Mouse (Mus musculus): Measurements from ENCODE around the gene Abhd17a. TPM values are rescaled to one million over a fixed set of nuclear protein-coding genes. Genes with fewer than 3 reads are reported as not detected.

Gene Abhd17a
- polyA plus RNA-seq, 1 experiment from 2014 or later = 51.7 TPM

DNA sequence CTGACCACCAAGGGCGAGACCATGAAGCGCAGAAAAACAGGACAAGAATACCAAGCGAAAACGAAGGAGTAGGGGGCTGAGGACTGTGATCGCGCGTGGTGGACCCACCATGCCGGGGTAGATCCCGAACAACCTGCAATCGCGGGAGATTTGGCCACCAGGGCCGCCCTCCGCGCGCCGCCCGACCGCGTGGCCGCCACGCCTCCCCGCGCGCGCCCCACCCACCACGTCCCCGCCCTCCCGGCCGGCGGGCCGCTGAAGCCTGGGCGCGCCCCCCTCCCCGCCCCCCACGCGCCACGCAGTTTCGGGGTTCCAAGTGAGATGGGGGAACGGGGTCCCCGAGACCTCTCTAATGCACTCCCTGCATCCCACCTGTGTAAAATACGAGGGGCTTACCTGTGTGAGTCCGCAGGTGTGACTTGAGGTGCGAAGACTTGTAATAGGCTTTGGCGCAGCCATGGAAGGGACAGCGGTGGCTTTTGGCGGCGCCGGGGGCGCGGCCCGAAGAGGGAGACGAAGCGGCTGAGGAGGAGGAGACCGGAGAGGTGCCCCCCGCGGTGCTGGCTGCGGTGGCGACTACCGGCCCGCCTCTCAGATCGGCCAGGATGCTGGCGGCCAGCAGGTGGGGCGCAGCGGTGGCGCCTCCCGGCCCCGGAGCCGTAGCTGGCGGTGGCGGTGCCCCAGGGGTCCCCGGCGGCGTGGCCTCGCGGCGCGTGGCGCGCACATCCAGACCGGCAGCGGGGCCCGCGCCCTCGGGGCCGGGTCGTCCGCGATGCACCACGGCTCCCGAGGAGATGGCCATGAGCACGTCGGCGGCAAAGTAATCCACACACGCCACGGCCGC, 13.6 kb downstream of the Abhd17a start:
- Histone ChIP-seq H3K9me3 (replicated peaks) (no peaks in the 10 kb centered on the region), H3K36me3 (peaks cover 13% of the 10 kb centered on the region; the same call in 1 of the 2 replicates), H3K4me2 (peak overlapping the region; percentile 100), H3K27ac (peak overlapping the region; percentile 99), H3K27me3 (no peaks in the 10 kb centered on the region), H3K4me1 (replicated peaks) (peaks cover 78% of the 10 kb centered on the region), H3K9ac (peak overlapping the region; percentile 98), H3K4me3 (replicated peaks) (peak overlapping the region; percentile 96)
- under 1% methylated on average over 93 of the region's 96 CpGs for WGBS (ENCODE audit: insufficient replicate concordance)
- ATAC-seq (ENCODE audit: low read depth) (no peak), DNase-seq (peak; percentile 67)

GRCm38 (mm10) chr10:80575925-80576324, 14.2 kb downstream of the Abhd17a start:
- WGBS (ENCODE audit: insufficient replicate concordance) = 3% methylated on average over 17 of the region's 17 CpGs
- Histone ChIP-seq H3K4me1 (replicated peaks) (peaks cover 84% of the 10 kb centered on the region), H3K27ac (peak overlapping the region; percentile 99), H3K4me2 (peak overlapping the region; percentile 100), H3K9me3 (replicated peaks) (no peaks in the 10 kb centered on the region), H3K9ac (peak overlapping the region; percentile 98), H3K36me3 (peaks cover 13% of the 10 kb centered on the region; the same call in 1 of the 2 replicates), H3K4me3 (replicated peaks) (peak overlapping the region; percentile 96), H3K27me3 (no peaks in the 10 kb centered on the region)
- DNase-seq (no peak), ATAC-seq (ENCODE audit: low read depth) (no peak)

DNA sequence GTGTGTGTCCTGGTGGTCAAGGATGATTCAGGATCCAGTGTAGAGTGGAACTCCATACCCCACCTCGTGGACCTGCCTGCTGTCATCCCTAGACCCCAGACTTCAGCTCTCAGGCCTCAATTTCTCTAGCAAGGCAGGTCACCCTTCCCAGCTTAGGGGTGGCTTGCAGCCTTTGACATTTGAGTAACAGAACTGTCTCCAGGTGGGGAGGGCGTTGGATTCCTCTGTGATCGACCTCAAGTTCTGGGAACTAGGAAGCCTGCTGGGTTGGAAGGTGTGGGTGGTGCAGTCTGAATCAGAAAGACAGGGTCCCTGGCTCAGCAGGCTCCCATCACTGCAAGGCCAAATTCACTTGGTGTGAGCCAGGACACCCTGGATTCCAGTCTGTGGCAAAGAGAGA, 15.2 kb downstream of the Abhd17a start:
- Histone ChIP-seq H3K36me3 (peaks cover 13% of the 10 kb centered on the region; the same call in 1 of the 2 replicates), H3K4me1 (replicated peaks) (peaks cover 90% of the 10 kb centered on the region), H3K9ac (peak overlapping the region; percentile 98), H3K27me3 (no peaks in the 10 kb centered on the region), H3K4me2 (peak overlapping the region; percentile 100), H3K9me3 (replicated peaks) (no peaks in the 10 kb centered on the region), H3K27ac (peak overlapping the region; percentile 99), H3K4me3 (replicated peaks) (peak overlapping the region; percentile 96)
- WGBS (ENCODE audit: insufficient replicate concordance) = 55% methylated on average over 3 of the region's 3 CpGs
- no peak for ATAC-seq (ENCODE audit: low read depth)
- no peak for DNase-seq

DNA sequence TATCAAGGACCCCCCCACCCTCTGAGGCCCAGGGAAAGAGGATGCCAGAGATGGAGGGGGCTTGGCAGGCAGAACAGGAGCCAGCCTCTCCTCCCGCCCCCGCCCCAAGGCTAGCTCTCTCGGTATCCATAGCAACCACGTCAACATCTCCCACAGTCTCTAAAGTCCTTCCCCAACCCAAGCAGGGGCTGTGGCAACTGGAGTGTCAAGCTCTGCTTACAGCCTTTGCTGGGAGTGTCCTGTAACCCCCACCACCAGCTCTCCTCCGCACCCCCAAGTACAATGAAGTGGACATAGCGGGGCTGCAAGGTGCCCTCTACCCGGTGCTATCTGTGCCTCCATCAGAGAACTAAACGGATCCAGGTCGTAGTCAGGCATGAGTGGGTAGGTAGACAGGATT, 16.2 kb downstream of the Abhd17a start:
- Histone ChIP-seq H3K9me3 (replicated peaks) (no peaks in the 10 kb centered on the region), H3K36me3 (peaks cover 14% of the 10 kb centered on the region), H3K4me3 (replicated peaks) (peak overlapping the region; percentile 96), H3K4me1 (replicated peaks) (peaks cover 88% of the 10 kb centered on the region), H3K27me3 (no peaks in the 10 kb centered on the region), H3K4me2 (peak overlapping the region; percentile 100), H3K27ac (peak overlapping the region; percentile 99), H3K9ac (peak overlapping the region; percentile 98)
- WGBS (ENCODE audit: insufficient replicate concordance) = 54% methylated on average over 9 of the region's 9 CpGs
- ATAC-seq (ENCODE audit: low read depth) (no peak), DNase-seq (no peak)

DNA sequence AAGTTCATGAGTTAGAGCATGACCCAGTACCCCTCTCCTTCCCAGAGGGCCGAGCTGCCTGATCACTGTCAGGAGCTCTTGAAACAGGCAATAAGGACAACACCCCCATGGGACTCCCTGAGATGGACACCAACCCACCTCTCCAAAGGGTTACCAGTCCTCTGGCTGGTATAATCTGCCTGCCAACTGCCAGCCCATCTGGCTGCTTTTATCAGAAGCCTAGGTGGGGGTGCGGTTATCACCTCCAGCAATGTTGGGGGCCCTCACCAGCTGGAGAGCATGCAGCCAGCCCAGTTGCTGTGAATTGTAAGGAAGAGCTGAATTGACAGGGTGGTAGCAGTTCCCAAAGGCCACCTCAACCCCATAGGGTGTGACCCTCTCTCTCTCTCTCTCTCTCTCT, 17.7 kb downstream of the Abhd17a start:
- DNase-seq (peak; percentile 83), ATAC-seq (ENCODE audit: low read depth) (peak; percentile 65)
- peaks cover 90% of the 10 kb centered on the region for H3K4me1 ChIP-seq (replicated peaks)
- peak overlapping the region; percentile 98 for H3K9ac ChIP-seq
- 21% methylated on average over 2 of the region's 2 CpGs for WGBS (ENCODE audit: insufficient replicate concordance)
- peak overlapping the region; percentile 96 for H3K4me3 ChIP-seq (replicated peaks)
- peak overlapping the region; percentile 99 for H3K27ac ChIP-seq
- peak overlapping the region; percentile 100 for H3K4me2 ChIP-seq
- no peaks in the 10 kb centered on the region for H3K9me3 ChIP-seq (replicated peaks)
- H3K27me3 ChIP-seq = no peaks in the 10 kb centered on the region
- H3K36me3 ChIP-seq = peaks cover 29% of the 10 kb centered on the region

DNA sequence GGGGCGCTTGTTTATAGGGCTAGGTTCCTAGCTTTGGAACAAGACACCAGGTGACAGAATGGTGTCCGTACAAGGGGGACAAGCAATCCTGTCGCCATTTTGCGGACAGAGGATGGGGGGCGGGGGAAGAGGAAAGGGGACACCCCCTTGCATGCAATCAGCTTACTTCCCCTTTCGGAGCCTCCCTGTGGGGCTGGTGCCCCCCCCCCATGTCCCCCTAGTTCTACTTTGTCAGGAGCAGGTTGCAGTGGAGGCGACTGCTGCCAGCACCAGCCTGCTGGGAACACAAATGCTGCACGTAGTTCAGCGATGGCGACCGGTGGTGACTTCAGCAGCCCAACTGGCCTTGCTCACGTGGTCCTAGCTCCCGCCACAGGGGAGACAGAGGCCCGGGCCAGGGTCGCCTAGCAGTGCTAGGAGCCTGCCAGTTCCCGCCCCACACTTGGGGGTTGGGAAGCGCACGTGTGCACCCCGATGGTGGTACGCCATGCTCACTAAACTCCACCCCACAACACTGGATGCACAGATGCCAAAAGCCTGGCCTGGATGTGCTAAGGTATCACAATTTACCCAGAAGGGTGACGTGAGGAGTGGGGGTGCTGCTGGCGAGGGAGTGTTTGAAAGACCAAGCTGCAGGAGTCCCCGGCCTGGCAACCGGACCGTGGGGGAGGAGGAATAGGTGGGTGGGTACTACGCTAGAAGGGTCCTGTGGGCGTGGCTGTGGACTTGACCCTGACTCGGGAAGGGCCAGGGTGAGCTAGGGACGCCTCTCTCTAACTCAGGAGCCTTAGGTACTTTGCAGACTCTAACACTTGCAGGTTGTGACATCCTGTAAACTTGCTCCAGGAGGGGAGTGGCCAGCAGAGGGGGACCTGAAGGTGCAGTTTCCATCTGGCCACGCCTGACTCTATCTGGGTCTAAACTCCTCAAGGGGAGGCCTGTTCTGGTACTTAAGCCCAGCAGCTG, 19.0 kb downstream of the Abhd17a start:
- Histone ChIP-seq H3K27me3 (no peaks in the 10 kb centered on the region), H3K27ac (peak overlapping the region; percentile 99), H3K4me3 (replicated peaks) (peak overlapping the region; percentile 96), H3K36me3 (peaks cover 40% of the 10 kb centered on the region), H3K4me1 (replicated peaks) (peaks cover 98% of the 10 kb centered on the region), H3K9ac (peak overlapping the region; percentile 98), H3K4me2 (peak overlapping the region; percentile 100), H3K9me3 (replicated peaks) (no peaks in the 10 kb centered on the region)
- 9% methylated on average over 30 of the region's 30 CpGs for WGBS (ENCODE audit: insufficient replicate concordance)
- ATAC-seq (ENCODE audit: low read depth) (peak; percentile 61), DNase-seq (peak; percentile 69)

DNA sequence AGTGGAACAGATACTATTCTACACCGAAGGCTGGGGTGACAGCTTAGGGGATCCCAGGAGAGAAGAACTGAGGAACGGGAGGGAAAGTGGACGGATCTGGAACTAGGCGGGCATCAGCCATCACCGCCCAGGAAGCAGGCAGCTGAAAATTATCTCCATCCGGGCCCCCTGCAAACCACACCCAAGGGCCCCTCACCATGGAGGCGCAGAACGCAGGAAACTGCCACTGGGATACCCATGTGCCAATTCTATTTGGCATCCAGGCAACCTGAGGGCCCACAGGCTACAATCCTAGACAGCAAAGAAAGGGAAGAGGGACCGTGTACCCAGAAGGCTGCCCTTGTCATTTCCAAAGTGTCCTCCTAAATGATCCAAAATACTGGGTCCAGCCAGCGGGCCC, 19.7 kb downstream of the Abhd17a start:
- WGBS (ENCODE audit: insufficient replicate concordance) = 28% methylated on average over 10 of the region's 10 CpGs
- H3K27ac ChIP-seq = peak overlapping the region; percentile 99

DNA sequence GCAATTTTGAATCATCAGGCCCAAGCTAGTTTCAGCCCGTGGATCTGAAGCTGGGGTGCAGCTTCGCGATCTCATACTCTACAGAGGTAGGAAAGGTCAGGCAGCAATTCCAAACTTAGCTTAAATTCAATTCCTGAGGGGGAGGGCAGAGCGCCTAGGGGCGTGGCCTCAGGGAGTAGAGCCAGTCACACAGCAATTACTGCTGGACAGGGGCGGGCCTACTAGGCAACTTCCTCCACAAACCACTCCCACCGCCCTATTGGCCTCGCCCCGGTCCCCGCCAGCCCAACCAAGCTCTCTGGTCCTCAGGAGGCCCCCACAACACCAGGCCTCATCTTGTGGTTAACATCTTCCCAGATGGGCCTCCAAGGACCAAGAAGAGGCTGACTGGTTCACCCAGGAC, 20.5 kb downstream of the Abhd17a start:
- peak overlapping the region; percentile 96 for H3K4me3 ChIP-seq (replicated peaks)
- H3K27ac ChIP-seq = peak overlapping the region; percentile 99
- DNase-seq (peak; percentile 93), ATAC-seq (ENCODE audit: low read depth) (peak; percentile 74)
- WGBS (ENCODE audit: insufficient replicate concordance) = 6% methylated on average over 10 of the region's 10 CpGs
- peak overlapping the region; percentile 100 for H3K4me2 ChIP-seq
- peak overlapping the region; percentile 98 for H3K9ac ChIP-seq
- H3K27me3 ChIP-seq = no peaks in the 10 kb centered on the region
- peaks cover 47% of the 10 kb centered on the region for H3K36me3 ChIP-seq
- peaks cover 88% of the 10 kb centered on the region for H3K4me1 ChIP-seq (replicated peaks)
- H3K9me3 ChIP-seq (replicated peaks) = no peaks in the 10 kb centered on the region

More for the DNA sequence above, 19.7 kb downstream of the Abhd17a start:
- Histone ChIP-seq H3K4me2 (peak overlapping the region; percentile 100), H3K27me3 (no peaks in the 10 kb centered on the region), H3K4me1 (replicated peaks) (peaks cover 95% of the 10 kb centered on the region), H3K36me3 (peaks cover 47% of the 10 kb centered on the region), H3K4me3 (replicated peaks) (peak overlapping the region; percentile 96), H3K9me3 (replicated peaks) (no peaks in the 10 kb centered on the region), H3K9ac (peak overlapping the region; percentile 98)
- DNase-seq (no peak), ATAC-seq (ENCODE audit: low read depth) (no peak)

- Histone ChIP-seq H3K9ac (peak overlapping the region; percentile 61), H3K4me1 (replicated peaks) (peaks cover 80% of the 10 kb centered on the region), H3K4me2 (peak overlapping the region; percentile 100), H3K27ac (peak overlapping the region; percentile 82), H3K36me3 (peaks cover 42% of the 10 kb centered on the region), H3K9me3 (replicated peaks) (no peaks in the 10 kb centered on the region), H3K27me3 (no peaks in the 10 kb centered on the region), H3K4me3 (replicated peaks) (peak overlapping the region; percentile 96)
- WGBS (ENCODE audit: insufficient replicate concordance) = 95% methylated on average over 29 of the region's 29 CpGs
- ATAC-seq (ENCODE audit: low read depth) (no peak), DNase-seq (no peak)
Observed at GRCm38 (mm10) chr10:80568876-80569275, 21.3 kb downstream of the Abhd17a start.

- peaks cover 70% of the 10 kb centered on the region for H3K4me1 ChIP-seq (replicated peaks)
- H3K27ac ChIP-seq = peak overlapping the region; percentile 58
Observed at GRCm38 (mm10) chr10:80566375-80567092, 23.6 kb downstream of the Abhd17a start.

More at GRCm38 (mm10) chr10:80566375-80567092, 23.6 kb downstream of the Abhd17a start:
- DNase-seq (peak; percentile 80), ATAC-seq (ENCODE audit: low read depth) (peak; percentile 29; the same call in 1 of the 2 replicates)
- 38% methylated on average over 17 of the region's 17 CpGs for WGBS (ENCODE audit: insufficient replicate concordance)
- H3K4me3 ChIP-seq (replicated peaks) = no peak overlapping the region
- no peaks in the 10 kb centered on the region for H3K9me3 ChIP-seq (replicated peaks)
- no peak overlapping the region for H3K4me2 ChIP-seq
- peaks cover 38% of the 10 kb centered on the region for H3K36me3 ChIP-seq
- no peaks in the 10 kb centered on the region for H3K27me3 ChIP-seq
- peak overlapping the region; percentile 31; the same call in 1 of the 2 replicates for H3K9ac ChIP-seq
